ENCODE assay signal across 9 mouse cellular contexts in the genomic region with DNA sequence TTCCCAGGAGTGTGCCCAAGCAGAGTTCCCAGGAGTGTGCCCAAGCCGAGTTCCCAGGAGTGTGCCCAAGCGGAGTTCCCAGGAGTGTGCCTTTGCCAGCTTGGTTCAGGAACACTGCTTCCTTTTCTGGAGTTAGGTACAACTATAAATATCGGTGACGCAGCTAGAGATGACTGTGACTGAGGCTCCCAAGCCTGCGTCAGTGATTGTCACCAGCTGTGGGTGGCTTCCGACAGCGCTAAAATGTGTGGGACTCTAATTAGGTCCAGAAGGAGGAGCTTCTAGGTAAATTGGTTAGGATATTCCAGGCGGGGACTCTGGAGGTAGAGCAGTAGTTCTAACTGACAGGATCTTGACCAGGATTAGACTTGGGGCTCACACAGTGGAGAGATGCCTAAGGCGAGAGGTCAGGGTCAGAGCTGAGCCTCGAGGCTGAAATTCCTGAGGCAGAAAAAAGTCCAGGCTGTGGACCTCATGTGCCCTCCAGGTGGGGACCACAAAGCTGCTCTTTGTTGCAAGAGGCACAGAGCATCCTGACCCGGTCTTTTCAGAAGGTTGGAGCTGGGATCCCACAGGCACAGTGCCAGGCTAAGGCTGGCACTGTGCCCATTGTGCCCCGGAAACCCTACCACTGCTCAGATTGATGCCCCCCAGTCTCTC. TPM values are rescaled to one million over a fixed set of nuclear protein-coding genes. Genes with fewer than 3 reads are reported as not detected.
DNase-seq lines count a peak whose midpoint lies in the region; ATAC-seq lines count a peak whose summit lies in the region.
"Had no signal": no experiment of that assay in that cellular context is flagged by ENCODE, and none has a peak within 500 bp of the region (broad histone marks: within the 10 kb centered on the region; RNA-seq: fewer than 3 reads in every experiment).

No protein-coding gene starts in this region.

- no peak overlapping the region for H3K4me2 ChIP-seq in hindbrain, embryonic 14.5 days (replicated peaks)
- H3K4me2 ChIP-seq in stomach, embryonic 16.5 days (ENCODE audit: low read depth, low read length), result no peak overlapping the region

- no peak overlapping the region for H3K4me3 ChIP-seq in embryonic facial prominence, embryonic 10.5 days
- no peak overlapping the region for H3K4me3 ChIP-seq in hindbrain, embryonic 14.5 days (replicated peaks; ENCODE audit: low read length)
- no peak overlapping the region for H3K4me3 ChIP-seq in stomach, embryonic 16.5 days (replicated peaks; ENCODE audit: low read length)
- H3K4me3 ChIP-seq: megakaryocyte, embryonic 14.5 days had no signal

- peaks cover 57% of the 10 kb centered on the region for H3K4me1 ChIP-seq in embryonic facial prominence, embryonic 10.5 days
- peaks cover 16% of the 10 kb centered on the region for H3K4me1 ChIP-seq in hindbrain, embryonic 14.5 days (replicated peaks; ENCODE audit: control insufficient read depth, insufficient read depth, low read length)
- peaks cover 29% of the 10 kb centered on the region for H3K4me1 ChIP-seq in stomach, embryonic 16.5 days (ENCODE audit: control insufficient read depth, insufficient read depth, low read length)

- 0 out of 2 replicates have a peak, but pooled peaks have one; percentile 19 for ATAC-seq in hindbrain, embryonic 14.5 days (ENCODE audit: low FRiP score)
- no peak for ATAC-seq in stomach, embryonic 16.5 days (ENCODE audit: insufficient read depth, low FRiP score)

- H3K27me3 ChIP-seq in embryonic facial prominence, embryonic 10.5 days (replicated peaks; ENCODE audit: low read depth, poor library complexity, severe bottlenecking), result no peaks in the 10 kb centered on the region
- no peaks in the 10 kb centered on the region for H3K27me3 ChIP-seq in hindbrain, embryonic 14.5 days (ENCODE audit: control insufficient read depth, insufficient read depth, low read length)
- no peaks in the 10 kb centered on the region for H3K27me3 ChIP-seq in stomach, embryonic 16.5 days (ENCODE audit: control insufficient read depth, insufficient read depth, low read length)
- H3K27me3 ChIP-seq: megakaryocyte, embryonic 14.5 days had no signal

- WGBS in embryonic facial prominence, embryonic 10.5 days, result 31% methylated on average over 12 of the region's 12 CpGs
- WGBS in hindbrain, embryonic 14.5 days, result 41% methylated on average over 12 of the region's 12 CpGs
- 48% methylated on average over 12 of the region's 12 CpGs for WGBS in stomach, embryonic 16.5 days

- H3K9me3 ChIP-seq in embryonic facial prominence, embryonic 10.5 days, result no peaks in the 10 kb centered on the region
- no peaks in the 10 kb centered on the region for H3K9me3 ChIP-seq in hindbrain, embryonic 14.5 days (ENCODE audit: control insufficient read depth, low read length)
- no peaks in the 10 kb centered on the region for H3K9me3 ChIP-seq in stomach, embryonic 16.5 days (replicated peaks; ENCODE audit: control insufficient read depth, low read length)
- H3K9me3 ChIP-seq: megakaryocyte, embryonic 14.5 days had no signal

- H3K9ac ChIP-seq in hindbrain, embryonic 14.5 days, result no peak overlapping the region
- 0 out of 2 replicates have a peak overlapping the region, but pooled peaks have one; percentile 9 for H3K9ac ChIP-seq in stomach, embryonic 16.5 days (ENCODE audit: low read length)

- peak; percentile 71 to 84 for DNase-seq in adrenal gland, adult (ENCODE audit: inconsistent age in 2 of 2, low spot score in 1 of 2)
- no peak for DNase-seq in adrenal gland, adult 18-20 months (ENCODE audit: low spot score in 2 of 2)
- peak; percentile 80 for DNase-seq in layer of hippocampus, adult 9-11 months
- no peak for DNase-seq in layer of hippocampus, adult 11-12 months (ENCODE audit: low spot score)
- peak; percentile 61 for DNase-seq in embryonic facial prominence, embryonic 10.5 days (ENCODE audit: low spot score)
- DNase-seq in hindbrain, embryonic 14.5 days (ENCODE audit: low spot score), result no peak
- DNase-seq in adipocyte (ENCODE audit: low spot score), result no peak

- no peaks in the 10 kb centered on the region for H3K36me3 ChIP-seq in embryonic facial prominence, embryonic 10.5 days (replicated peaks)
- no peaks in the 10 kb centered on the region for H3K36me3 ChIP-seq in hindbrain, embryonic 14.5 days (replicated peaks; ENCODE audit: control insufficient read depth, insufficient read depth)
- H3K36me3 ChIP-seq in stomach, embryonic 16.5 days (ENCODE audit: control insufficient read depth, insufficient read depth, low read length), result no peaks in the 10 kb centered on the region

- peak overlapping the region; percentile 69; the same call in 1 of the 2 replicates for H3K27ac ChIP-seq in embryonic facial prominence, embryonic 10.5 days (replicated peaks)
- no peak overlapping the region for H3K27ac ChIP-seq in hindbrain, embryonic 14.5 days
- peak overlapping the region; percentile 63 for H3K27ac ChIP-seq in stomach, embryonic 16.5 days (ENCODE audit: low read length)

RNA-seq across cellular contexts. Expression of gene Scyl1, which starts 51.1 kb away (rescaled TPM):
- 100 to 1,000 TPM in 1 of 2 experiments, 10 to 100 TPM in 1; 92.3 to 105 TPM for total RNA-seq in adrenal gland, adult 18-20 months (2021)
- 72.0 and 74.9 TPM in 2 replicates for polyA plus RNA-seq in embryonic facial prominence, embryonic 10.5 days (2016; fragmentation: Nextera tagmentation; extraction: Ambion mirVana)
- 73.5 and 76.7 TPM in 2 replicates for polyA plus RNA-seq in hindbrain, embryonic 14.5 days (2014; fragmentation: Nextera tagmentation; extraction: Ambion mirVana)
- polyA plus RNA-seq in stomach, embryonic 16.5 days (2015; fragmentation: Nextera tagmentation; extraction: Ambion mirVana), result 66.3 and 67.8 TPM in 2 replicates

RNA-seq across cellular contexts. Expression of gene Frmd8, which starts 52.8 kb away (rescaled TPM):
- total RNA-seq in adrenal gland, adult 18-20 months (2021), result 10 to 100 TPM; 21.1 to 42.8 TPM
- 44.6 and 45.4 TPM in 2 replicates for polyA plus RNA-seq in embryonic facial prominence, embryonic 10.5 days (2016; fragmentation: Nextera tagmentation; extraction: Ambion mirVana)
- 11.3 and 13.1 TPM in 2 replicates for polyA plus RNA-seq in hindbrain, embryonic 14.5 days (2014; fragmentation: Nextera tagmentation; extraction: Ambion mirVana)
- 27.4 and 29.5 TPM in 2 replicates for polyA plus RNA-seq in stomach, embryonic 16.5 days (2015; fragmentation: Nextera tagmentation; extraction: Ambion mirVana)

RNA-seq across cellular contexts. Expression of gene Slc25a45, which starts 55.3 kb away (rescaled TPM):
- total RNA-seq in adrenal gland, adult 18-20 months (2021), result 10 to 100 TPM in 1 of 2 experiments, 1 to 10 TPM in 1; 4.9 to 19.0 TPM
- polyA plus RNA-seq in embryonic facial prominence, embryonic 10.5 days (2016; fragmentation: Nextera tagmentation; extraction: Ambion mirVana), result 2.5 and 2.9 TPM in 2 replicates
- 1.5 and 2.5 TPM in 2 replicates for polyA plus RNA-seq in hindbrain, embryonic 14.5 days (2014; fragmentation: Nextera tagmentation; extraction: Ambion mirVana)
- polyA plus RNA-seq in stomach, embryonic 16.5 days (2015; fragmentation: Nextera tagmentation; extraction: Ambion mirVana), result 5.1 and 5.5 TPM in 2 replicates

Comparison
In these comparisons a context has a peak if more than half of its experiments do, and no peak if none do; other contexts are left out.
1. DNase-seq: peak in adrenal gland, adult (2 of 2), layer of hippocampus, adult 9-11 months (single experiment) and embryonic facial prominence, embryonic 10.5 days (single experiment); none in adrenal gland, adult 18-20 months (0 of 2), layer of hippocampus, adult 11-12 months (single experiment), hindbrain, embryonic 14.5 days (single experiment) and adipocyte (single experiment).